Mouse (Mus musculus): ENCODE measurements around the gene Gm4767.
"Not testable (repeated sequence)": the region's sequence is repeated elsewhere in the genome, so short reads cannot be mapped to it uniquely, and the experiment has no call there.

Gene Gm4767

GRCm38 (mm10) chr10:81811899-81812298, at the start of gene Gm4767:
TSS of gene Gm4767 (plus strand) at chr10:81812186.
- peak; percentile 84 for DNase-seq

- DNase-seq = not testable (repeated sequence)
These were observed 41.2 kb upstream of the Gm4767 start, which contains the start of gene Gm3055 for GRCm38 (mm10) chr10:81770506-81771403. TSS of gene Gm3055 (minus strand) at chr10:81771161.

DNA sequence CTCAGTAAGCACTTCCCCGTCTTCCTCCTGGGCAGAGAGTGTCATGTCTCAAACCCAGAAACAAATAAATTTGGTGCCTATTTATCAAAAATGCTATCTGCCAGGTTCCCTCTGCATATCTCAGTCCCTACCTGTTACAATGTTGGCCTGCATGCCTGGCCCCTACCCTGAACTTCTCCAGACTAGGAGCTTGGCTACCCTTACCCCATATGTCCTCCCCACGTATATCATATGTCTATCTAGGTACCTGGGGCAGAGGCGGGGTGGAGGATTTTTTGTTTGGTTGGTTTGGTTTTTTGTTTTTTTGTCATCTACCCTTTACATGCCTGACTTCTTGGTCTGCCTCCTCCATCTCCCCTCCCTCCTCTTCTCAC, 40.6 kb upstream of the Gm4767 start:
- DNase-seq = not testable (repeated sequence)

DNA sequence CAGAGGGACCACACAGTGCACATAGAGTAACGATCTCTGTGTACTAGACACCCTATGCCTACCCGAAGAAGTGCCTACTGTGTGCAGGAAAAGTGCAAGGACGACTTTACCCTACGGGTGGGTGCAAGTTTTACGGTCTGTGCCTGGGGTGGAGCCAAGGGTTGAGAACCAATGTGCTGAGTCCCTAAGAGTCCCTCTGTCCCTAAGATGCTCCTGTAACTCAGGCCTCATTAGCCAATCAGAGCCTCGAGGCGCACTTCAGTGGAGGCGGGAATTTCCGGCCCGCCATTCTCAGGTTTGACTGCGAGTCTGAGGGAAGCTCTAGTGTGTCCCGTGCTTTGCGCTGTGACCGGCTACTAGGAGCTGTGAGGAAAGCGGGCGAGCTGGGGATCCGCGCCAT, 34.2 kb downstream of the Gm4767 start:
- DNase-seq = not testable (repeated sequence)

- DNase-seq = peak; percentile 87
These were observed 51.7 kb downstream of the Gm4767 start, which contains the start of gene Gm32687 for GRCm38 (mm10) chr10:81863409-81864407. TSS of gene Gm32687 (plus strand) at chr10:81863934.
